Mouse (Mus musculus): ENCODE data around the gene Phykpl.
"Not testable (repeated sequence)": the region's sequence is repeated elsewhere in the genome, so short reads cannot be mapped to it uniquely, and the experiment has no call there.

The Phykpl gene

GRCm38 (mm10) chr11:51587059-51587458 is 2.5 kb downstream of the Phykpl start:
- DNase-seq (ENCODE audit: low spot score) = no peak

- no peak for DNase-seq (ENCODE audit: low spot score)
Measured at GRCm38 (mm10) chr11:51588833-51589232, 4.3 kb downstream of the Phykpl start.

- no peak for DNase-seq (ENCODE audit: low spot score)
Measured at GRCm38 (mm10) chr11:51590002-51590401, 5.4 kb downstream of the Phykpl start.

GRCm38 (mm10) chr11:51591168-51591567 is 6.6 kb downstream of the Phykpl start:
- no peak for DNase-seq (ENCODE audit: low spot score)

GRCm38 (mm10) chr11:51591915-51592314 is 7.4 kb downstream of the Phykpl start:
- DNase-seq (ENCODE audit: low spot score) = no peak

GRCm38 (mm10) chr11:51593368-51593767 is 8.8 kb downstream of the Phykpl start:
- no peak for DNase-seq (ENCODE audit: low spot score)

- DNase-seq (ENCODE audit: low spot score) = no peak
Measured at GRCm38 (mm10) chr11:51593849-51594248, 9.3 kb downstream of the Phykpl start.

GRCm38 (mm10) chr11:51594715-51595350 is 10.3 kb downstream of the Phykpl start:
- no peak for DNase-seq (ENCODE audit: low spot score)

GRCm38 (mm10) chr11:51595459-51596083 is 11.0 kb downstream of the Phykpl start:
- DNase-seq (ENCODE audit: low spot score) = no peak

- no peak for DNase-seq (ENCODE audit: low spot score)
Measured at GRCm38 (mm10) chr11:51597553-51597952, 13.0 kb downstream of the Phykpl start.

- no peak for DNase-seq (ENCODE audit: low spot score)
Measured at GRCm38 (mm10) chr11:51602253-51602652, 17.7 kb downstream of the Phykpl start.

- DNase-seq (ENCODE audit: low spot score) = peak; percentile 79
Measured at GRCm38 (mm10) chr11:51605602-51606446, 21.3 kb downstream of the Phykpl start.

- DNase-seq (ENCODE audit: low spot score) = peak; percentile 99
Measured at GRCm38 (mm10) chr11:51606447-51607095, 22.0 kb downstream of the Phykpl start, which contains the start of gene Hnrnpab. Gene Hnrnpab (minus strand): TSS chr11:51606847.

GRCm38 (mm10) chr11:51607096-51607738 is 22.7 kb downstream of the Phykpl start:
- DNase-seq (ENCODE audit: low spot score) = no peak

- DNase-seq (ENCODE audit: low spot score) = no peak
Measured at GRCm38 (mm10) chr11:51609266-51609909, 24.8 kb downstream of the Phykpl start.

GRCm38 (mm10) chr11:51609940-51610339 is 25.4 kb downstream of the Phykpl start:
- not testable (repeated sequence) for DNase-seq (ENCODE audit: low spot score)

GRCm38 (mm10) chr11:51614256-51614655 is 29.7 kb downstream of the Phykpl start:
- DNase-seq (ENCODE audit: low spot score) = no peak

GRCm38 (mm10) chr11:51615129-51615528 is 30.6 kb downstream of the Phykpl start:
- no peak for DNase-seq (ENCODE audit: low spot score)

GRCm38 (mm10) chr11:51615601-51616000 is 31.0 kb downstream of the Phykpl start:
- peak; percentile 42 for DNase-seq (ENCODE audit: low spot score)

GRCm38 (mm10) chr11:51616113-51616512 is 31.6 kb downstream of the Phykpl start:
- DNase-seq (ENCODE audit: low spot score) = not testable (repeated sequence)

- DNase-seq (ENCODE audit: low spot score) = peak; percentile 80
Measured at GRCm38 (mm10) chr11:51617693-51618092, 33.1 kb downstream of the Phykpl start.

All from layer of hippocampus, adult 11-12 months (tissue).